Mouse (Mus musculus) cerebellum, adult 9-11 months (tissue): ENCODE measurements at regions not wholly inside any gene's neighbourhood (a gene's known extent, or its start where the extent isn't known, plus 50 kb on each side); places are given as distances from the start of the nearest gene placed in this dataset.
"Not testable (repeated sequence)": the region's sequence is repeated elsewhere in the genome, so short reads cannot be mapped to it uniquely, and the experiment has no call there.

Experiments used
- DNase-seq: peaks from one replicate; pipeline ENCODE4 v3.0.0; 2022

DNA sequence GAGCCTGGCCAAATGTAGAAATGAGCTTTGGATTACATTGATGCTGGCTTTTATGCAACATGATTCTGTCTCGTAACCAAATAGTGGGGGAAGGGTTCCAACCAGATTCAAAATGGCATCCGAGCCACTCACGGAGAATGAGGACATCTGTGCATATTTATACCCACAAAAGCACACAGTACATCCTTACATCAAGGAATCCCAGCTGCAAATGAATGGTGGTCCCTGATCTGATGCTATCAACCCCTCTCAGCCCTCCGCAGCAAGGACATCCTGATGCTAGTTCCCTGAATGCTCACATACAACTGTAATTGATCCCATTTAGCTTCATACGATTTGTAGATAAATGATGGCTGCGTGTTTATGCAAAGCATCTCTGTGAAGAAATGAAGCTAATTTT lies 215.9 kb downstream of the Samd5 start:
- DNase-seq, result no peak

GRCm38 (mm10) chr10:9458466-9458865 lies 216.5 kb downstream of the Samd5 start:
- DNase-seq, result no peak

GRCm38 (mm10) chr10:9457222-9457621 lies 217.8 kb downstream of the Samd5 start:
- DNase-seq, result no peak

DNA sequence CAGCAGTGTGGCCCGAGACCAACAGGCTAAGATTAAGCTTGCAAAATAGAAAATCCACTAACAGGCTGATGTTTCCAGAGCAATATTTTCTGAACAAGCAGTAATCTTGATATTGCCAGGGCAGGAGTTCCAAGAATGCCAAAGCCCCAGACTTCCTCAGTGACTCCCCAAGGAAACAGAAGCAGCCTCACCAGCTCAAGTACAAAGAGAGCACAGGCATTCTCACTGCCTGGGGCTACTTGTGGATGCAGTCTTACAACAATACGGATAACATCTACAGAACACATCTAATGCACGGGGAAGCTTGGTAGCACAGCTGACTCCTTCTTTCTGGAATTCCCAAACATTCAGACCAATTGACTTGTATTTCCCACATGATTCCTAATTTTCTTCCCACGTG lies 235.9 kb downstream of the Samd5 start:
- no peak for DNase-seq

DNA sequence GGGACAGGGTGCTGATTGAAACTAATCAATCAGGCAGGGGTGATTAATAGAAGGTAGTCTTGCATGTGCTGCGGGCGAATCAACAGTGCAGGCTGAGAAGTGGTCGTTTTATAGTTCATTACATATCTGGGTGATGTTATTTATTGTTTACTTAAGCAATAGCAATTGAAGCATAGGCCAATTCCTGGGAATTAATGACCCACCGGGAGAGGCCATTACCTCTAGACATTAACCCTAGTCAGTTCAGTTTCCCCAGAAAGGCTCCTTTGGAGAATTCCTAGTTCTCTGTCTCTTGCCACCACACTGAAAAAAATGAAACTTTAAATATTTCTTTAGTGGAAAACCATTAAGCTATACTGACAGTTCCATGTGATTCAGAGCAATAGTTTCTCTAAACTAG lies 236.6 kb downstream of the Samd5 start:
- DNase-seq, result no peak

GRCm38 (mm10) chr10:9429085-9429484 lies 245.9 kb downstream of the Samd5 start:
- DNase-seq, result no peak

DNA sequence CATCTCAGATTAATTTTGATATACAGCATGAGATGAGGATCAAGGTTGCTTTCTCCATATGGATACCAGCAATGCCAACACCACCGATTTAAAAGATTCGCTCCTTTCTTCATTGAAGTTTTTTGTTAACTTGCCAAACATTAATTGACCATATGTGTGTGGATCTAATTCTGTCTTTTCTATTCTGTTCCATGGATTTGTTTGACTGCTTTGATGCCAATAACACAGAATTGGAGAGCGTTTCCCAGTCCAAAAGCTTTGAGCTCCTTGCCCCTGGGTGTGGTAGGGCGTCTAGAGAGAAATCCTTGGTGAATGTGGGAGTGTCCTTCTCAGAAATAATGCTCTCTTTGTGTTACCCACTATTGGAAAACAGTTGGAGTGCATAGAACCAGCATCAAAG lies 254.3 kb downstream of the Samd5 start:
- no peak for DNase-seq

GRCm38 (mm10) chr10:9416685-9417084 lies 258.3 kb downstream of the Samd5 start:
- no peak for DNase-seq

GRCm38 (mm10) chr10:9406101-9406500 lies 268.9 kb downstream of the Samd5 start:
- DNase-seq, result no peak

GRCm38 (mm10) chr10:9405417-9405816 lies 269.6 kb downstream of the Samd5 start:
- no peak for DNase-seq

DNA sequence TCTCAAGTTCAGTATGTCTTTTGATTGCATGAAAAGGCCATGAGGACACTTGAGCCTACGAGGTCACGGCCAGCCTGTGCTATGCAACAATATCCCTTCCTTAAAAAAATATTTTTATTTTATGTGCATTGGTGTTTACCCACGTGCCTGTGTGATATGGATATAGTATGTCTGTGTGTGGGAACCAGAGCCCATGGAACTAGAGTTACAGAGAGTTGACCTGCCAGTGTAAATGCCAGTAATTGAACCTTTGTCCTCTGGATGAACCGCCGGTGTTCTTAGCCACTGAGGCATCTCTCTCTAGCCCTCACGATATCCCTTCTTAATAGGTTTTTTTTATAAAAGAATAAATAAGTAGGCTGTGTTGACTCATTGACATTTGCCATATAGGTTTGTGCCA lies 270.0 kb downstream of the Samd5 start:
- DNase-seq, result no peak

- DNase-seq, result no peak
Observed at GRCm38 (mm10) chr10:9400911-9401617, 273.9 kb downstream of the Samd5 start.

GRCm38 (mm10) chr10:9377440-9378101 lies 297.4 kb downstream of the Samd5 start:
- no peak for DNase-seq

- no peak for DNase-seq
Observed at GRCm38 (mm10) chr10:9362306-9362865, 312.6 kb downstream of the Samd5 start.

DNA sequence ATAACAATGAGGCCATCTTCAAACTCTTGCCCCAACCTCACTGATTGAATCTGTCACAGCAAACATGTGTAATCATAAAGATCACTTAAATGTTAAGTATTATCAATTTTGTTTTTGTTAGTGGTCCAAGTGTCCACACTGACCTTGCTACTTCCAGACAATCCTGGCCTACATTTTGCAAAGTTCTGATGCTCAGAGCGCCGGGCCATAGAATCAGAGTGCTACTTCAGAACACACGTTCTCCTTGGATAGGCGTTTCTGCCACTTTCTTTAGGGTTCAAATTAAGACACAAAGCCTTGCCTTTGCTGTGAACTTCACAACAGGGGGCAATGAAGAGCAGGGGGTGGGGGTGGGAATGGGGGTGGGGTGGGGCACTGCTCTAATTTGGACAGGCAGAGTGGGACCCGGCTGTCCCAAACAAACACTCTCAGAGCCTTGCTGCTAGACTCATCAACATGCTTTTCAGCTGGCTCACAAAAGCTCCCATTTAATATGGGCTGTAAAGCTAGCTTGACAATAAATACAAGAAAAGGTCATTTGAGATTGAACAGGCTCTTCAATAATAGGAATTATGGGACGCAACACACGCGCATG lies 336.7 kb downstream of the Samd5 start:
- no peak for DNase-seq

- DNase-seq, result no peak
Observed at GRCm38 (mm10) chr10:9334245-9334845, 340.7 kb downstream of the Samd5 start.

GRCm38 (mm10) chr10:9331694-9332093 lies 343.3 kb downstream of the Samd5 start:
- no peak for DNase-seq

- no peak for DNase-seq
Observed at GRCm38 (mm10) chr10:9328324-9328723, 346.7 kb downstream of the Samd5 start.

- not testable (repeated sequence) for DNase-seq
Observed at GRCm38 (mm10) chr10:9327881-9328280, 347.1 kb downstream of the Samd5 start.

- DNase-seq, result no peak
Observed at GRCm38 (mm10) chr10:9312326-9312725, 362.7 kb downstream of the Samd5 start.

GRCm38 (mm10) chr10:9310346-9310745 lies 364.7 kb downstream of the Samd5 start:
- no peak for DNase-seq

DNA sequence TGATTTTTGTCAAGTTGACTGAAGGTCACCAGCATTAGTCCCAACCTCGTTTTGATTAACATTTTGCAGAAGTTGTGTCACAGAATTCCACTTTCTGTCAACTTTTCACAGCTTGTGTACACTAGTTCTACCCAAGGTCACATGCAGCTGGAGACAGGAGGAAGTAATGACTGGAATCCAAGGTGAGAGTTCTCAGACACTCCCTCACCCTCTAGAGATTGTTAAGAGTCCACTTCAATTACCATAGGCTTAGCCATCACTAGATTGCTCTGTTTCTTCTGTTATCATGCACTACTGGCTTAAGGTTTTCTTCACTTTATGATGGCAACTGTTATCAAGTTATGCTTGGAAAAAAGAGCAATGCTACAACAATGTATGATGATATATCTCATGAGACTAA lies 379.0 kb downstream of the Samd5 start:
- no peak for DNase-seq

DNA sequence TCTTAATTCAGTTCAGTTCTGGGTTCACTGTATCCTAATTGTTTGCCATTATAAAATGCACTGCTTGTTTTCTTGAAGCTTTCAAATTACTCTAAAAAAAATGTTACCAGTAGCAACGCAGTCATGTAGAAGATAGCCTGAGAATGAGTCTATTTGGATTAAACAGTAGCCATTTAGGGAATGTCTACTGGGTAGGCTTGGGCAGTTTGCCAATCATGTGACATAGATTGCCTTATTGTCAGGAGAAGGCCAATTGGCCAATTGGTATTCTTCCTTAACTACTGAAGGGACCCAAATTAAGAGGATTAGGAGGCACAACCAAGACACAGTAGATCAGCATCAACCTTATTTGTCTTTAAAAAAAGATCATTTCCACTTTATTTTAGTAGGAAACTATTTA lies 379.7 kb downstream of the Samd5 start:
- no peak for DNase-seq

DNA sequence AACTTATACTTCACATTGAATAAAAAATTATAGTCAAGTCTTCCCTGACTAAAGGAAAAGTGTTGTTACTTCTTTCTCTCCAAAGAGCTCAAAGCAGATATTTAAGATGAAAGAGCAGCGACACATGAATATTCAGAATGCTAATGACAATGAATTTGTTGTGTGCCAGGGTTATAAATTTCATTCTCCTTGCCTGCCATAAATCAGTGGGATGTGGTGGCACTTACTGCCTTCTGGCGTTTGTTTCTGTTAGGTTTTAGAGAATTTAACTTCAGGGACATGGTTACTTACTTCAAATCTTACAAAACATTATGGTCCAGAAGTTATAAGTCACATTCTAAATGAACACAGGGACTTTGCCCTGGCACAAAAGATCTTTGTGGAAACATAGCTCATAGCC lies 380.4 kb downstream of the Samd5 start:
- DNase-seq, result no peak
